8 mouse cellular contexts compared by ENCODE assay signal in genomic region chr10:29146198-29146857, GRCm38 (mm10). TPM values are rescaled to one million over a fixed set of nuclear protein-coding genes. Genes with fewer than 3 reads are reported as not detected.
DNase-seq lines count a peak whose midpoint lies in the region; ATAC-seq and TF ChIP-seq lines count a peak whose summit lies in the region.

No protein-coding gene starts in this region.

- H3K27me3 ChIP-seq in heart, embryonic 11.5 days (ENCODE audit: control insufficient read depth, insufficient read depth, low read length), result peaks cover 53% of the 10 kb centered on the region
- H3K27me3 ChIP-seq in E14TG2a.4 (ENCODE audit: insufficient read depth, low read length), result peaks cover 30% of the 10 kb centered on the region
- H3K27me3 ChIP-seq in embryonic facial prominence, embryonic 10.5 days (replicated peaks; ENCODE audit: low read depth, poor library complexity, severe bottlenecking), result peaks cover 60% of the 10 kb centered on the region
- no peaks in the 10 kb centered on the region for H3K27me3 ChIP-seq in neural tube, embryonic 13.5 days

- DNase-seq in heart, adult 11 months, result no peak
- DNase-seq in embryonic facial prominence, embryonic 10.5 days (ENCODE audit: low spot score), result no peak
- peak; percentile 16 to 20 for DNase-seq in left cerebral cortex, adult 2 months (ENCODE audit: extremely low spot score in 1 of 2, low spot score in 2 of 2)
- DNase-seq in ovary, postnatal 14 days (ENCODE audit: low spot score), result no peak
- no peak for DNase-seq in urinary bladder, postnatal 36 days (ENCODE audit: low spot score in 2 of 2)

- no peaks in the 10 kb centered on the region for H3K9me3 ChIP-seq in heart, embryonic 11.5 days (replicated peaks; ENCODE audit: control insufficient read depth, low read length)
- H3K9me3 ChIP-seq in E14TG2a.4 (ENCODE audit: low read length), result no peaks in the 10 kb centered on the region
- no peaks in the 10 kb centered on the region for H3K9me3 ChIP-seq in embryonic facial prominence, embryonic 10.5 days
- H3K9me3 ChIP-seq in neural tube, embryonic 13.5 days, result no peaks in the 10 kb centered on the region

- peak overlapping the region; percentile 97 for H3K4me2 ChIP-seq in heart, embryonic 11.5 days
- H3K4me2 ChIP-seq in neural tube, embryonic 13.5 days, result peak overlapping the region; percentile 91

- H3K4me1 ChIP-seq in heart, embryonic 11.5 days (ENCODE audit: control insufficient read depth, insufficient read depth, low read length), result peaks cover 5% of the 10 kb centered on the region; the same call in 1 of the 2 replicates
- peaks cover 52% of the 10 kb centered on the region for H3K4me1 ChIP-seq in E14TG2a.4 (replicated peaks; ENCODE audit: low read depth, low read length)
- peaks cover 31% of the 10 kb centered on the region for H3K4me1 ChIP-seq in embryonic facial prominence, embryonic 10.5 days
- peaks cover 45% of the 10 kb centered on the region for H3K4me1 ChIP-seq in neural tube, embryonic 13.5 days (replicated peaks)

- H3K4me3 ChIP-seq in heart, embryonic 11.5 days (ENCODE audit: low read depth, low read length), result peak overlapping the region; percentile 58
- peak overlapping the region; percentile 87 for H3K4me3 ChIP-seq in E14TG2a.4 (replicated peaks; ENCODE audit: low read length)
- H3K4me3 ChIP-seq in embryonic facial prominence, embryonic 10.5 days, result peak overlapping the region; percentile 72
- peak overlapping the region; percentile 55 for H3K4me3 ChIP-seq in left cerebral cortex, adult 2 months
- H3K4me3 ChIP-seq in neural tube, embryonic 13.5 days, result peak overlapping the region; percentile 82

- intact Hi-C loops in left cerebral cortex, adult 2 months (cut with DNase I), result loop anchor here (2.0 to 10.0 kb wide), 4 partner anchors 60 to 1074 kb away; partner anchors contain the start of genes Echdc1, Ptprk and Rspo3

- TF ChIP-seq CTCF in E14TG2a.4 (conservative IDR thresholded peaks at IDR 0.05; ENCODE audit: low read length), result peak; percentile 24
- TF ChIP-seq CTCF in left cerebral cortex, adult 2 months (IDR thresholded peaks at IDR 0.05), result peak; percentile 28

- WGBS in heart, embryonic 11.5 days (ENCODE audit: insufficient replicate concordance), result 1% methylated on average over 22 of the region's 22 CpGs
- WGBS in embryonic facial prominence, embryonic 10.5 days, result 1% methylated on average over 22 of the region's 22 CpGs
- under 1% methylated on average over 22 of the region's 22 CpGs for WGBS in neural tube, embryonic 13.5 days

- no peaks in the 10 kb centered on the region for H3K36me3 ChIP-seq in heart, embryonic 11.5 days (ENCODE audit: control insufficient read depth, insufficient read depth, low read length)
- H3K36me3 ChIP-seq in E14TG2a.4 (ENCODE audit: insufficient read depth, low read length), result no peaks in the 10 kb centered on the region
- H3K36me3 ChIP-seq in embryonic facial prominence, embryonic 10.5 days (replicated peaks), result no peaks in the 10 kb centered on the region
- H3K36me3 ChIP-seq in neural tube, embryonic 13.5 days, result peaks cover 15% of the 10 kb centered on the region

- no peak overlapping the region for H3K27ac ChIP-seq in heart, embryonic 11.5 days (ENCODE audit: low read depth, low read length)
- peak overlapping the region; percentile 72 for H3K27ac ChIP-seq in embryonic facial prominence, embryonic 10.5 days (replicated peaks)
- H3K27ac ChIP-seq in left cerebral cortex, adult 2 months, result peak overlapping the region; percentile 99
- H3K27ac ChIP-seq in neural tube, embryonic 13.5 days (replicated peaks), result peak overlapping the region; percentile 95

- peak; percentile 32 for ATAC-seq in heart, embryonic 11.5 days (replicated peaks; ENCODE audit: insufficient number of reproducible peaks, low FRiP score, low TSS enrichment)
- ATAC-seq in neural tube, embryonic 13.5 days (ENCODE audit: low read depth), result peak; percentile 37; the same call in 1 of the 2 replicates

- no peak overlapping the region for H3K9ac ChIP-seq in heart, embryonic 11.5 days (ENCODE audit: low read depth, low read length)
- H3K9ac ChIP-seq in neural tube, embryonic 13.5 days, result peak overlapping the region; percentile 91

RNA-seq across cellular contexts. Expression of gene Soga3, which starts 2.7 kb away (rescaled TPM):
- 0.73 and 1.3 TPM in 2 replicates for polyA plus RNA-seq in heart, embryonic 11.5 days (2014; fragmentation: Nextera tagmentation; extraction: Ambion mirVana)
- 6.3 and 7.8 TPM in 2 replicates for polyA plus RNA-seq in embryonic facial prominence, embryonic 10.5 days (2016; fragmentation: Nextera tagmentation; extraction: Ambion mirVana)
- 100 to 1,000 TPM; 179 to 180 TPM for total RNA-seq in left cerebral cortex, adult 2 months (2021)
- polyA plus RNA-seq in neural tube, embryonic 13.5 days (2015; fragmentation: Nextera tagmentation; extraction: Ambion mirVana), result 91.9 and 109 TPM in 2 replicates

RNA-seq across cellular contexts. Expression of gene Gm49353, which starts 52.4 kb away (rescaled TPM):
- polyA plus RNA-seq in heart, embryonic 11.5 days (2014; fragmentation: Nextera tagmentation; extraction: Ambion mirVana), result not detected in 2 replicates
- 0.35 TPM in 1 of 2 replicates, not detected in the other for polyA plus RNA-seq in embryonic facial prominence, embryonic 10.5 days (2016; fragmentation: Nextera tagmentation; extraction: Ambion mirVana)
- total RNA-seq in left cerebral cortex, adult 2 months (2021), result 10 to 100 TPM; 26.7 to 27.8 TPM
- 13.0 and 14.8 TPM in 2 replicates for polyA plus RNA-seq in neural tube, embryonic 13.5 days (2015; fragmentation: Nextera tagmentation; extraction: Ambion mirVana)

Comparison
In these comparisons a context has a peak if more than half of its experiments do, and no peak if none do; other contexts are left out.
1. DNase-seq: peak in left cerebral cortex, adult 2 months (2 of 2); none in heart, adult 11 months (single experiment), embryonic facial prominence, embryonic 10.5 days (single experiment), ovary, postnatal 14 days (single experiment) and urinary bladder, postnatal 36 days (0 of 2).
2. RNA of gene Soga3, which starts 2.7 kb away (polyA plus RNA-seq): 91.9 to 109 TPM in neural tube, embryonic 13.5 days; 6.3 to 7.8 TPM in embryonic facial prominence, embryonic 10.5 days and 0.73 to 1.3 TPM in heart, embryonic 11.5 days; every median in the first group is over 10 times any median in the second.
3. RNA of gene Gm49353, which starts 52.4 kb away (polyA plus RNA-seq): 13.0 to 14.8 TPM in neural tube, embryonic 13.5 days; not detected in heart, embryonic 11.5 days and 0.35 TPM in embryonic facial prominence, embryonic 10.5 days; every median in the first group is over 10 times any median in the second.
4. Peak in every context shown above with its lines, with median percentiles within 50 percentile points of each other: H3K4me3 ChIP-seq.